Mouse (Mus musculus) CH12.LX (cell line): Measurements from ENCODE around the gene Sf3b2. TPM values are rescaled to one million over a fixed set of nuclear protein-coding genes. Genes with fewer than 3 reads are reported as not detected.

Experiments
- DNase-seq: peaks from one replicate; pipeline ENCODE4 v3.0.0-alpha.2; 2013; ENCODE audit errors: extremely low read depth
- H3K27ac ChIP-seq: 2 replicates; pipeline ENCODE4 v1.5.1; 2012; ENCODE audit warnings: low read depth, mild to moderate bottlenecking, control low read depth, moderate library complexity; ENCODE audit not compliant: insufficient read depth
- H3K27me3 ChIP-seq: replicated peaks from 2 replicates; pipeline ENCODE3; 2012; ENCODE audit warnings: inconsistent platforms
- H3K36me3 ChIP-seq, 2 experiments: replicated peaks in 1 of 2; 2 replicates each; pipeline versions ENCODE3 to v1.6.1; 2012; ENCODE audit warnings: inconsistent platforms in 1 of 2, low read length in 1 of 2, mild to moderate bottlenecking in 1 of 2, mixed read lengths in 1 of 2, moderate library complexity in 1 of 2; ENCODE audit not compliant: control insufficient read depth in 1 of 2, insufficient read depth in 1 of 2
- H3K4me1 ChIP-seq, 2 experiments: 2 replicates each; pipeline ENCODE4 v1.6.1; 2012; ENCODE audit warnings: inconsistent platforms in 1 of 2, moderate library complexity in 1 of 2; ENCODE audit not compliant: insufficient read depth in 2 of 2, control insufficient read depth in 1 of 2
- H3K4me2 ChIP-seq: 2 replicates; pipeline ENCODE4 v1.6.1; 2012; ENCODE audit warnings: low read depth, mild to moderate bottlenecking, control low read depth; ENCODE audit not compliant: poor library complexity, insufficient read depth, severe bottlenecking
- H3K4me3 ChIP-seq, 3 experiments: fragments of 150-350 bp in 1 of 3; sonication (generic) in 1 of 3; replicated peaks in 1 of 3; 2 replicates each; pipeline versions ENCODE3 to v1.5.1; 2011 to 2012; ENCODE audit warnings: low read depth in 2 of 3, low read length in 2 of 3, mild to moderate bottlenecking in 2 of 3, moderate library complexity in 2 of 3, control low read depth in 1 of 3, improper control_type of control experiment in 1 of 3, inconsistent platforms in 1 of 3, mixed read lengths in 1 of 3; ENCODE audit not compliant: poor library complexity in 1 of 3
- H3K79me2 ChIP-seq: replicated peaks from 2 replicates; pipeline ENCODE4 v1.6.1; 2012; ENCODE audit warnings: mild to moderate bottlenecking, moderate library complexity; ENCODE audit not compliant: control insufficient read depth, poor library complexity, insufficient read depth, severe bottlenecking; ENCODE audit errors: extremely low read depth
- H3K9ac ChIP-seq: 2 replicates; pipeline ENCODE4 v1.6.1; 2012; ENCODE audit warnings: low read depth, mild to moderate bottlenecking, control low read depth, moderate library complexity; ENCODE audit not compliant: insufficient read depth
- H3K9me3 ChIP-seq: replicated peaks from 2 replicates; pipeline ENCODE3; 2012; ENCODE audit warnings: low read length, inconsistent platforms, mixed read lengths
- BHLHE40 ChIP-seq: IDR thresholded peaks from 2 replicates; pipeline ENCODE4 v1.6.1; 2011; ENCODE audit warnings: mild to moderate bottlenecking, low read depth, low read length, improper control_type of control experiment
- CHD2 ChIP-seq: IDR thresholded peaks from 2 replicates; pipeline ENCODE4 v1.6.1; 2011; ENCODE audit warnings: low read length, improper control_type of control experiment
- CTCF ChIP-seq, 2 experiments: IDR thresholded peaks in 1 of 2; conservative IDR thresholded peaks in 1 of 2; 2 replicates each; pipeline ENCODE4 v1.5.1; 2011 to 2012; ENCODE audit warnings: low read depth in 2 of 2, low read length in 2 of 2, improper control_type of control experiment in 1 of 2, inconsistent platforms in 1 of 2, mild to moderate bottlenecking in 1 of 2, moderate library complexity in 1 of 2
- E2F4 ChIP-seq: IDR thresholded peaks from 2 replicates; pipeline ENCODE4 v1.6.1; 2011; ENCODE audit warnings: low read depth, low read length, improper control_type of control experiment; ENCODE audit not compliant: insufficient replicate concordance
- ELF1 ChIP-seq: IDR thresholded peaks from 2 replicates; pipeline ENCODE4 v1.6.1; 2014; ENCODE audit warnings: low read depth, mild to moderate bottlenecking, inconsistent platforms, low read length, improper control_type of control experiment
- GABPA ChIP-seq: IDR thresholded peaks from 2 replicates; pipeline ENCODE4 v1.6.1; 2012; ENCODE audit warnings: low read depth, low read length, improper control_type of control experiment, inconsistent platforms; ENCODE audit not compliant: insufficient replicate concordance
- HCFC1 ChIP-seq: IDR thresholded peaks from 2 replicates; pipeline ENCODE4 v1.6.1; 2012; ENCODE audit warnings: low read depth, mild to moderate bottlenecking, inconsistent platforms, low read length, improper control_type of control experiment
- JUN ChIP-seq: IDR thresholded peaks from 2 replicates; pipeline ENCODE4 v1.6.1; 2011; ENCODE audit warnings: low read depth, mild to moderate bottlenecking, low read length, improper control_type of control experiment, moderate library complexity; ENCODE audit not compliant: insufficient read depth
- JUND ChIP-seq: conservative IDR thresholded peaks from 2 replicates; pipeline ENCODE4 v1.6.1; 2011; ENCODE audit warnings: low read depth, low read length, improper control_type of control experiment
- KAT2A ChIP-seq: IDR thresholded peaks from 2 replicates; pipeline ENCODE4 v1.6.1; 2012; ENCODE audit warnings: low read length, improper control_type of control experiment, inconsistent platforms; ENCODE audit not compliant: insufficient replicate concordance
- MAX ChIP-seq: IDR thresholded peaks from 2 replicates; pipeline ENCODE4 v1.6.1; 2011; ENCODE audit warnings: low read length, improper control_type of control experiment
- MAZ ChIP-seq: IDR thresholded peaks from 2 replicates; pipeline ENCODE4 v1.6.1; 2012; ENCODE audit warnings: low read depth, mild to moderate bottlenecking, inconsistent platforms, low read length, improper control_type of control experiment, moderate library complexity
- MEF2A ChIP-seq: IDR thresholded peaks from 2 replicates; pipeline ENCODE4 v1.6.1; 2014; ENCODE audit warnings: low read depth, mild to moderate bottlenecking, inconsistent platforms, low read length, improper control_type of control experiment, borderline replicate concordance
- NELFE ChIP-seq: IDR thresholded peaks from 2 replicates; pipeline ENCODE4 v1.6.1; 2011; ENCODE audit warnings: low read depth, low read length, improper control_type of control experiment
- NRF1 ChIP-seq: IDR thresholded peaks from 2 replicates; pipeline ENCODE4 v1.6.1; 2014; ENCODE audit warnings: low read depth, mild to moderate bottlenecking, inconsistent platforms, low read length, improper control_type of control experiment, moderate library complexity
- PAX5 ChIP-seq: IDR thresholded peaks from 2 replicates; pipeline ENCODE4 v1.6.1; 2012; ENCODE audit warnings: low read length, inconsistent platforms, mixed read lengths
- POLR2A ChIP-seq: IDR thresholded peaks from 2 replicates; pipeline ENCODE4 v1.6.1; 2011; ENCODE audit warnings: low read depth, mild to moderate bottlenecking, improper control_type of control experiment, low read length
- RCOR1 ChIP-seq: conservative IDR thresholded peaks from 2 replicates; pipeline ENCODE4 v1.6.1; 2012; ENCODE audit warnings: low read depth, mild to moderate bottlenecking, inconsistent platforms, low read length, improper control_type of control experiment
- SIN3A ChIP-seq: IDR thresholded peaks from 2 replicates; pipeline ENCODE4 v1.6.1; 2012; ENCODE audit warnings: low read length, improper control_type of control experiment, inconsistent platforms
- SMC3 ChIP-seq: IDR thresholded peaks from 2 replicates; pipeline ENCODE4 v1.6.1; 2011; ENCODE audit warnings: low read depth, low read length, improper control_type of control experiment
- UBTF ChIP-seq: IDR thresholded peaks from 2 replicates; pipeline ENCODE4 v1.6.1; 2012; ENCODE audit warnings: low read depth, mild to moderate bottlenecking, inconsistent platforms, low read length, improper control_type of control experiment, moderate library complexity
- USF2 ChIP-seq: conservative IDR thresholded peaks from 2 replicates; pipeline ENCODE4 v1.6.1; 2011; ENCODE audit warnings: low read depth, low read length, improper control_type of control experiment
- ZMIZ1 ChIP-seq: IDR thresholded peaks from 2 replicates; pipeline ENCODE4 v1.6.1; 2012; ENCODE audit warnings: low read depth, mild to moderate bottlenecking, inconsistent platforms, low read length, improper control_type of control experiment
- dilution Hi-C: fragments of 300-500 bp; cut with MboI; formaldehyde crosslinking; loops from 2 replicates; pipeline ENCODE4 v1.14.3; 2020; ENCODE audit warnings: low sequenced_read_pairs; ENCODE audit not compliant: extremely low pct_unique_long_range_greater_than_20kb, extremely low pct_ligation_motif_present
- in situ Hi-C: fragments of 300-500 bp; cut with MboI; formaldehyde crosslinking; loops from 3 replicates; pipeline ENCODE4 v1.14.3; 2019; ENCODE audit warnings: low sequenced_read_pairs, low pct_ligation_motif_present, low pct_unique_long_range_greater_than_20kb, mixed read lengths
- polyA plus RNA-seq: library from polyadenylated mRNA; unstranded; fragments of >175 nt; gene quantifications from 2 replicates; pipeline ENCODE4 v1.2.1, GENCODE M21; 2012; ENCODE audit warnings: low read depth; ENCODE audit not compliant: insufficient read length
- total RNA-seq, 2 experiments: library from RNA; depleted of rRNA; stranded (reverse); fragments of 300-350 nt in 1 of 2; fragments of >200 nt in 1 of 2; gene quantifications; 2 replicates each; pipeline ENCODE4 v1.2.3; 2012 to 2014

Gene Sf3b2
- total and polyA plus RNA-seq, 3 experiments, result 161 to 238 (median 191) TPM

DNA sequence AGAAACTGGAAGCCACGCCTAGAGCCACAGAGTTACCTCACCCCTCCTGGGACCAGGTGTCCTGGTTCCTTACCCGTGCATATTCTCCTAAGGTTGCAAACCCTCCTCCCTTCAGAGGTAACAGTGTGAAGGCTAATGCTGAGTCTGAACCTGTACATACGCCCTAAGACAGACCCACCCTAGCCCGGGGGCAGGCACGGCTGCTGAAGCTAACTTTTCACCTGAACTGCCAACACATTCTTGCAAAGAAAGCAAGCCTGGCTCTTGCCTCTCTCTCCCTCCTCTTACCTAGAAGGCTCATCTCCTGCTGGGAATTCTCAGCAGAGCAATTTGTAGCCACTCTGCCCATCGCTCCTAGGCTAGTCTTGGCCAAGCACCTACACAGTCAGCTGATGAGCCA is 5.3 kb upstream of the Sf3b2 start:
- H3K79me2 ChIP-seq, result no peaks in the 10 kb centered on the region
- TF ChIP-seq MAX (no peak), PAX5 (no peak), KAT2A (no peak), UBTF (no peak), SIN3A (no peak), JUN (no peak), POLR2A (no peak), MEF2A (no peak), HCFC1 (no peak), JUND (no peak), ZMIZ1 (no peak), RCOR1 (no peak), CHD2 (no peak), GABPA (no peak), SMC3 (no peak), USF2 (no peak), E2F4 (no peak), MAZ (no peak), NELFE (no peak)
- TF ChIP-seq, all 38 proteins: peak for 0
- Histone ChIP-seq H3K9ac (no peak overlapping the region), H3K4me1 (peaks cover 0 to 22% of the 10 kb centered on the region in 2 experiments; a peak in 2 of 4 replicates), H3K27me3 (peaks cover 2% of the 10 kb centered on the region), H3K36me3 (no peaks in the 10 kb centered on the region), H3K9me3 (no peaks in the 10 kb centered on the region), H3K4me2 (no peak overlapping the region), H3K4me3 (no peak overlapping the region), H3K27ac (no peak overlapping the region)
- in situ Hi-C loops, result loop anchor here (5.0 kb wide), 1 partner anchor 37 kb away; the partner anchor contains the start of gene Catsper1
- dilution Hi-C loops, result no loop called here
- no peak for DNase-seq

DNA sequence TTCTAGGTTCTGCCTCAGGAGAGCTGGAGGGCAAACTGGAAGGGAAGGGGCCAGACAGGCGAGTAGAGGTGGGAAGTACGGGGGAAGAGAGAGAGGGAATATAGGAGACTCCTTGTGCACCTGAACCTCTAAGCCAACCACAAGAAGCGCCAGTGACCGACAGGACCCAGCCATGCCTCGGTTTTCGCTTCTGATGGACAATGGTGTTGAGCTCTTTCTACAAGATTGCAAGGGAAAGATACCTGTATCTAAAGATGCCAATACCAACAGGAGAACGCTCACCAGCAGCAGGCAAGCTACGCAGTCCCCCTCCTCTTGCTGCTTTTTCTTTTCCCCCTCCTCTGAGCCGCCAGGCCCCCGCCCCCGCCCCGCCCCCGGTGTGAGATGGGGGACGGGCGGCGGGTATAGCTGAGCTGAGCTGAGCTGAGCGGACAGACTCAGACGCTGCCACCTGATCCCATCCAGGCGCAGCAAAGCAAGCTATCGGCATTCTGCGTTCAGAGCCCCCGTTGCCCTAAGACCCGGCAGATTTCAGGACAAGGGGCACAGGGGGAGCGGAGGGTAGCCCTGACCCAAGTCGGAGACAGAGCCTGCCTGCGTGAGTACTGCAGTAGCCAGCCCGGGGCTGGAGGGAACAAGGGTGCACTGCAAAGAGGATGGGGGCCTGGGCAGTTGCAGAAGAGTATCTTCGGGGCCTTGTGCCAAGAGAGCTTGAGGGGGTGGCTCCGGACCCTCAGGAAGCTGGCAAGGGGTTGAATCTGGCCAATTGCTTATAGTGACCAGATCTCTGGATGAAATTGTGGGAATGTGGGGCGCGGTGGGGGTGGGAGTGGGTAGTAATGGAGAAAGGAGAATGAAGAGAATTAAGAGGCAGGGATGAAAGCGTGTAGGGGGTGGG is 2.9 kb upstream of the Sf3b2 start, which contains the start of gene Gal3st3:
TSS of gene Gal3st3 (plus strand) at position 429 of the 898 bp plus-strand sequence.
- Histone ChIP-seq H3K4me1 (peaks cover 0 to 35% of the 10 kb centered on the region in 2 experiments; a peak in 2 of 4 replicates), H3K4me3 (no peak within 1 kb of the TSS), H3K9ac (no peak within 1 kb of the TSS)

More for the DNA sequence above, 2.9 kb upstream of the Sf3b2 start, which contains the start of gene Gal3st3:
- H3K36me3 ChIP-seq, result peaks cover 3 to 8% of the 10 kb centered on the region in 2 experiments
- no peaks in the 10 kb centered on the region for H3K9me3 ChIP-seq
- dilution Hi-C loops (no loop called here), in situ Hi-C loops (no loop called here)
- H3K79me2 ChIP-seq, result peaks cover 20% of the 10 kb centered on the region
- TF ChIP-seq NRF1, result no peak
- TF ChIP-seq BHLHE40, result no peak
- no peak for TF ChIP-seq NELFE
- TF ChIP-seq MEF2A, result no peak
- no peak for TF ChIP-seq CTCF (conservative IDR thresholded peaks at IDR 0.05 in 1 of 2, IDR thresholded peaks at IDR 0.05 in 1 of 2; ENCODE audit: low read depth in 2 of 2, low read length in 2 of 2)
- no peak for TF ChIP-seq UBTF
- TF ChIP-seq ELF1, result no peak
- TF ChIP-seq MAX, result no peak
- TF ChIP-seq JUN, result no peak
- H3K27ac ChIP-seq, result no peak within 1 kb of the TSS
- H3K27me3 ChIP-seq, result peaks cover 2% of the 10 kb centered on the region
- DNase-seq, result no peak
- no peak within 1 kb of the TSS for H3K4me2 ChIP-seq
